Mouse (Mus musculus) G1E (cell line): Measurements from ENCODE around the gene Gm48551.

Source experiments
- CTCF ChIP-seq: IDR thresholded peaks from 2 replicates; pipeline ENCODE4 v1.5.1; 2012; ENCODE audit warnings: low read depth, low read length, inconsistent platforms, mixed read lengths
- GATA1 ChIP-seq: IDR thresholded peaks from 2 replicates; pipeline ENCODE4 v1.6.1; 2012; ENCODE audit warnings: borderline replicate concordance, low read length, inconsistent platforms, mixed read lengths
- POLR2AphosphoS5 ChIP-seq: IDR thresholded peaks from 2 replicates; pipeline ENCODE4 v1.6.1; 2012; ENCODE audit warnings: low read depth, low read length, inconsistent platforms; ENCODE audit not compliant: insufficient replicate concordance
- TAL1 ChIP-seq: conservative IDR thresholded peaks from 2 replicates; pipeline ENCODE4 v1.6.1; 2012; ENCODE audit warnings: low read depth, low read length, inconsistent platforms, mixed read lengths

DNA sequence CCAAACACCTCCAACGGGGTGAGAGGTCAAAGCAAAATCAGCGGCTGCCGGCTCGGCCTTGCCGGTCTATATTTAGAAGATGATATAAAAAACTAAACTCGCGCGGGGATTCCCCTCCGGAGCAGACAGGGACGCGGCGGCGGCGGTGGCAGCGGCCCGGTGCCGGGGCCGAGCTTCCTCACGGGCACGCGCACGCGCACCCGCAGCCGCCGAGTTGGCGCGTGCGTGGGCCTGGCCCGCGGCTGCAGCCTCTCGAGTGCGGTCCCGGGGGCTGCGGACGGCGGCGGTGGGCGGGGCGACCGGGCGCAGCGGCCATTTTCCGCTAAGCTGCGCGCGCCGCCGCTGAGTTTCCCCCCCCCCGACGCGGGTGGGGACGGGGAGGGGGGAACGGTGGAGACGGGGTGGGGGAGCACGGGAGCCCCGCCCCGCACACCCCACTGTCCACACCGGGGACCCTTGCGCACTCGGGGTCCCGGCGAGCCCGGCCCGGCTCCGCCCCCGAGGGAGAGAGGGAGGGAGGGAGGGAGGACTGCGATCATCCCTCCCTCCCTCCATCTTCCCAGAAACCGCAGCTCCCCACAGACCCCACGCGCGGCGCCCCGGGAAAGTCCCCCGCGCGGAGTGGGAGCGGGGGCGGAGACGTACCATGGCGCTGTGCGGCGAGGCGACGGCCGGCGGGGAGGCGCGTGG, 46.0 kb downstream of the Gm48551 start:
- no peak for TF ChIP-seq CTCF
- no peak for TF ChIP-seq GATA1
- TF ChIP-seq POLR2AphosphoS5: no peak
- no peak for TF ChIP-seq TAL1
